Mouse (Mus musculus) brain, embryonic 14.5 days (tissue): ENCODE data around the gene Prkg1.

Experiments used
- CTCF ChIP-seq: fragments of 200-500 bp; IDR thresholded peaks from 2 replicates; pipeline ENCODE4 v1.5.1; 2012; ENCODE audit warnings: inconsistent platforms, mild to moderate bottlenecking, moderate library complexity, borderline replicate concordance; ENCODE audit not compliant: insufficient read depth, insufficient read length; ENCODE audit errors: extremely low read depth
- POLR2A ChIP-seq: fragments of 200-500 bp; IDR thresholded peaks from 2 replicates; pipeline ENCODE4 v1.6.1; 2012; ENCODE audit warnings: mild to moderate bottlenecking, inconsistent platforms, borderline replicate concordance; ENCODE audit not compliant: poor library complexity, insufficient read depth, insufficient read length, severe bottlenecking; ENCODE audit errors: extremely low read depth

- TF ChIP-seq CTCF (no peak), POLR2A (no peak)
Measured at GRCm38 (mm10) chr19:31147457-31147856, 617.4 kb downstream of the Prkg1 start.
